Mouse (Mus musculus) heart, postnatal 0 days (tissue): Measurements from ENCODE around the gene Gtse1. TPM values are rescaled to one million over a fixed set of nuclear protein-coding genes. Genes with fewer than 3 reads are reported as not detected.

ENCODE experiments used
- ATAC-seq: fragments of 200-750 bp; cut with Nextera tagmentation; 2 replicates; pipeline ENCODE4 v1.8.0; 2017; ENCODE audit warnings: low read depth, moderate number of reproducible peaks, moderate library complexity; ENCODE audit not compliant: insufficient read depth
- DNase-seq: peaks from one replicate; pipeline ENCODE4 v3.0.0-alpha.2; 2016; ENCODE audit warnings: low spot score
- H3K27ac ChIP-seq: fragments of 300-500 bp; sonication (generic); 2 replicates; pipeline ENCODE4 v1.5.1; 2014; ENCODE audit warnings: low read depth, mild to moderate bottlenecking
- H3K27me3 ChIP-seq: fragments of 300-500 bp; sonication (generic); 2 replicates; pipeline ENCODE4 v1.6.1; 2014; ENCODE audit warnings: low read length, mixed read lengths; ENCODE audit not compliant: control insufficient read depth, insufficient read depth
- H3K36me3 ChIP-seq: fragments of 300-500 bp; sonication (generic); replicated peaks from 2 replicates; pipeline ENCODE4 v1.6.1; 2014; ENCODE audit warnings: low read length, mixed read lengths; ENCODE audit not compliant: control insufficient read depth, insufficient read depth
- H3K4me1 ChIP-seq: fragments of 300-500 bp; sonication (generic); 2 replicates; pipeline ENCODE4 v1.6.1; 2014; ENCODE audit warnings: antibody characterized with exemption; ENCODE audit not compliant: control insufficient read depth, insufficient read depth
- H3K4me2 ChIP-seq: fragments of 300-500 bp; sonication (generic); 2 replicates; pipeline ENCODE4 v1.6.1; 2014; ENCODE audit warnings: low read depth, mild to moderate bottlenecking, low read length, moderate library complexity
- H3K4me3 ChIP-seq: fragments of 300-500 bp; sonication (generic); 2 replicates; pipeline ENCODE4 v1.5.1; 2014; ENCODE audit warnings: low read depth, low read length
- H3K9ac ChIP-seq: fragments of 300-500 bp; sonication (generic); replicated peaks from 2 replicates; pipeline ENCODE4 v1.6.1; 2014; ENCODE audit warnings: low read depth, low read length, mixed read lengths
- H3K9me3 ChIP-seq: fragments of 300-500 bp; sonication (generic); replicated peaks from 2 replicates; pipeline ENCODE4 v1.6.1; 2016; ENCODE audit warnings: low read length; ENCODE audit not compliant: control insufficient read depth
- CTCF ChIP-seq: IDR thresholded peaks from 2 replicates; pipeline ENCODE4 v1.5.1; 2016; ENCODE audit warnings: antibody characterized with exemption, control low read depth, low read depth
- EP300 ChIP-seq: IDR thresholded peaks from 2 replicates; pipeline ENCODE4 v1.6.1; 2016; ENCODE audit warnings: antibody characterized with exemption, low read depth
- whole genome bisulfite sequencing: fragments of 180-500 bp; shearing (Covaris S2); extraction: QIAGEN DNeasy Blood & Tissue Kit; methylation state at CpG from one replicate; pipeline ENCODE4 v1.1.7; 2014; 5-methylcytosine and 5-hydroxymethylcytosine counted together
- polyA plus RNA-seq: library from polyadenylated mRNA; unstranded; fragments of >200 nt; fragmentation: Nextera tagmentation; extraction: Ambion mirVana; gene quantifications from 2 replicates; pipeline ENCODE4 v1.2.1, GENCODE M21; 2015
- total RNA-seq: library from RNA; depleted of rRNA; stranded (reverse); fragments of >200 nt; gene quantifications from 2 replicates; pipeline ENCODE4 v1.2.3, GENCODE M21; 2014; ENCODE audit warnings: low replicate concordance; rRNA removed

Gtse1 gene
- total and polyA plus RNA-seq, 2 experiments from 2014 or later = 6.7 to 17.9 TPM

GRCm38 (mm10) chr15:85913605-85914004 is 54.1 kb downstream of the Gtse1 start:
- no peak for ATAC-seq
- Histone ChIP-seq H3K27ac (no peak overlapping the region), H3K9me3 (no peaks in the 10 kb centered on the region), H3K36me3 (no peaks in the 10 kb centered on the region), H3K4me1 (peaks cover 13% of the 10 kb centered on the region; the same call in 1 of the 2 replicates), H3K27me3 (no peaks in the 10 kb centered on the region), H3K4me3 (no peak overlapping the region), H3K4me2 (no peak overlapping the region), H3K9ac (no peak overlapping the region)
- no peak for TF ChIP-seq EP300
- peak; percentile 86 for TF ChIP-seq CTCF
- WGBS = 35% methylated on average over 2 of the region's 2 CpGs
- peak; percentile 48 for DNase-seq

- TF ChIP-seq EP300 (no peak), CTCF (no peak)
- ATAC-seq (no peak), DNase-seq (no peak)
- Histone ChIP-seq H3K4me1 (no peaks in the 10 kb centered on the region), H3K27ac (no peak overlapping the region), H3K4me2 (no peak overlapping the region), H3K9me3 (no peaks in the 10 kb centered on the region), H3K27me3 (no peaks in the 10 kb centered on the region), H3K4me3 (no peak overlapping the region), H3K36me3 (no peaks in the 10 kb centered on the region), H3K9ac (no peak overlapping the region)
- WGBS = 75% methylated on average over 8 of the region's 8 CpGs
Measured at GRCm38 (mm10) chr15:85919191-85919891, 59.8 kb downstream of the Gtse1 start.

GRCm38 (mm10) chr15:85919892-85920248 is 60.3 kb downstream of the Gtse1 start:
- Histone ChIP-seq H3K4me1 (no peaks in the 10 kb centered on the region), H3K9ac (no peak overlapping the region), H3K9me3 (no peaks in the 10 kb centered on the region), H3K27me3 (no peaks in the 10 kb centered on the region), H3K36me3 (no peaks in the 10 kb centered on the region), H3K27ac (no peak overlapping the region), H3K4me2 (no peak overlapping the region), H3K4me3 (no peak overlapping the region)
- 86% methylated on average over 8 of the region's 8 CpGs for WGBS
- DNase-seq (no peak), ATAC-seq (no peak)
- TF ChIP-seq CTCF (no peak), EP300 (no peak)

GRCm38 (mm10) chr15:85921855-85922254 is 62.3 kb downstream of the Gtse1 start:
- no peak overlapping the region for H3K4me2 ChIP-seq
- H3K27me3 ChIP-seq = no peaks in the 10 kb centered on the region
- DNase-seq (no peak), ATAC-seq (no peak)
- H3K4me3 ChIP-seq = no peak overlapping the region
- no peak for TF ChIP-seq EP300
- no peak for TF ChIP-seq CTCF
- 92% methylated on average over 11 of the region's 11 CpGs for WGBS
- no peaks in the 10 kb centered on the region for H3K4me1 ChIP-seq
- no peak overlapping the region for H3K9ac ChIP-seq
- H3K9me3 ChIP-seq = no peaks in the 10 kb centered on the region
- no peak overlapping the region for H3K27ac ChIP-seq
- H3K36me3 ChIP-seq = peaks cover 5% of the 10 kb centered on the region; the same call in 1 of the 2 replicates

Other genes with a start within 250 kb of the Gtse1 start
- gene Ppara, start 124.8 kb upstream of the Gtse1 start, total RNA-seq = 11.6 and 18.5 TPM in 2 replicates
- gene Ppara, start 124.8 kb upstream of the Gtse1 start, polyA plus RNA-seq = 31.4 and 33.4 TPM in 2 replicates
- 31.0 and 96.8 TPM in 2 replicates for gene Cdpf1, start 48.0 kb upstream of the Gtse1 start, total RNA-seq
- 45.9 and 49.9 TPM in 2 replicates for gene Cdpf1, start 48.0 kb upstream of the Gtse1 start, polyA plus RNA-seq
- 2.4 and 2.7 TPM in 2 replicates for gene Pkdrej, start 38.0 kb upstream of the Gtse1 start, total RNA-seq
- gene Pkdrej, start 38.0 kb upstream of the Gtse1 start, polyA plus RNA-seq = 0.54 and 0.66 TPM in 2 replicates
- gene Ttc38, start 27.4 kb upstream of the Gtse1 start, total RNA-seq = 11.6 and 14.7 TPM in 2 replicates
- 6.9 and 7.6 TPM in 2 replicates for gene Ttc38, start 27.4 kb upstream of the Gtse1 start, polyA plus RNA-seq
- gene Trmu, start 19.6 kb downstream of the Gtse1 start, total RNA-seq = 20.3 and 35.0 TPM in 2 replicates
- 34.3 and 35.4 TPM in 2 replicates for gene Trmu, start 19.6 kb downstream of the Gtse1 start, polyA plus RNA-seq
- 17.4 and 18.0 TPM in 2 replicates for gene Celsr1, start 174.0 kb downstream of the Gtse1 start, total RNA-seq
- 0.80 and 0.97 TPM in 2 replicates for gene Celsr1, start 174.0 kb downstream of the Gtse1 start, polyA plus RNA-seq
- 31.8 and 35.0 TPM in 2 replicates for gene Gramd4, start 197.9 kb downstream of the Gtse1 start, total RNA-seq
- 15.4 and 16.2 TPM in 2 replicates for gene Gramd4, start 197.9 kb downstream of the Gtse1 start, polyA plus RNA-seq